Mouse (Mus musculus): ENCODE data around the gene Prkx. TPM values are rescaled to one million over a fixed set of nuclear protein-coding genes. Genes with fewer than 3 reads are reported as not detected.

The Prkx gene
- polyA plus RNA-seq (2012; rRNA removed) = 0.97 and 1.2 TPM in 2 replicates

GRCm38 (mm10) chrX:77796238-77796835 is at the start of gene Prkx:
Gene Prkx (minus strand): TSS chrX:77796278.

Other genes starting within 250 kb of the Prkx start
- not detected in 2 replicates for gene Pbsn, start 57.3 kb upstream of the Prkx start, polyA plus RNA-seq (2012; rRNA removed)
- gene Gm14744, start 68.5 kb upstream of the Prkx start, polyA plus RNA-seq (2012; rRNA removed) = not detected in 2 replicates
- not detected in 2 replicates for gene 5430402E10Rik, start 128.8 kb upstream of the Prkx start, polyA plus RNA-seq (2012; rRNA removed)